Mouse (Mus musculus): Measurements from ENCODE around the gene Tmigd1.

Gene Tmigd1

DNA sequence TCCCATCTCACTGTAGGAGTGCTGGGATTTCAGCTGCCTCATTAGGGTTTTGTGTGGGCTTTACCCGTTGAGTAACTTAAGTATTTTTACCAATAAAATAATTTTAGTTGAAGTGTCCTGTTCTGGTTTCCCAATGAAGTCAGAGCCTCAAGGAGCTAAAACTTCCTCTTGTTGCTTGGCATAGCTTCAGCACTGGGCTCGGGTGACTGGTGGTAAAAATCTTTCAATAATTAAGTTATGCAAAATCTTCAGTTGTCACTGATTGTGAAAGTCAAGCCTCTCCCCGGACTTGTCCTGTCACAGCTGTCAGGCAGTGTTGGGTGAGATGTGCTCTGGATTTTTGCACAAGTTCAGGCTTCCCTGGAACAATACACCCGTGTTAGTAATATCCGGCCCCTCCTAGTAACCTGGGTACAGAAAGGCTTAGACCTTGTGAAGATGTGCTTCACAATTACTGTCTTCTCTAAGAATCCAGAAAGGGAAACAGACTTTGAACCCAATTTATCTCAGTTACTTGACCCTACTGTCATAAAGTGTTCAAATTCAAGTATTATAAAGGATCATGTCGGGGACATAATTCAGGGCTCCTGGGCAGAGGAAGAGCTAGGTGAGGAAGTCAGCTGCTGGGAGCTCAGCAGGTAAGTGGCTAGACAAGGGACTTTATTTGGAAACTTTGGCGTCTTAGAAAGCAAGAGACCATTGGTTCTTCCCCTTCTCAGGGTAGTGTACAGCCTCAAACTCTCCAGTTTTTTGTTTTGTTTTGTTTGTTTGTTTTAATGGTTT is at the start of gene Tmigd1:
Gene Tmigd1 (plus strand): TSS at position 581 of the 783 bp plus-strand sequence.
- DNase-seq, result no peak

DNA sequence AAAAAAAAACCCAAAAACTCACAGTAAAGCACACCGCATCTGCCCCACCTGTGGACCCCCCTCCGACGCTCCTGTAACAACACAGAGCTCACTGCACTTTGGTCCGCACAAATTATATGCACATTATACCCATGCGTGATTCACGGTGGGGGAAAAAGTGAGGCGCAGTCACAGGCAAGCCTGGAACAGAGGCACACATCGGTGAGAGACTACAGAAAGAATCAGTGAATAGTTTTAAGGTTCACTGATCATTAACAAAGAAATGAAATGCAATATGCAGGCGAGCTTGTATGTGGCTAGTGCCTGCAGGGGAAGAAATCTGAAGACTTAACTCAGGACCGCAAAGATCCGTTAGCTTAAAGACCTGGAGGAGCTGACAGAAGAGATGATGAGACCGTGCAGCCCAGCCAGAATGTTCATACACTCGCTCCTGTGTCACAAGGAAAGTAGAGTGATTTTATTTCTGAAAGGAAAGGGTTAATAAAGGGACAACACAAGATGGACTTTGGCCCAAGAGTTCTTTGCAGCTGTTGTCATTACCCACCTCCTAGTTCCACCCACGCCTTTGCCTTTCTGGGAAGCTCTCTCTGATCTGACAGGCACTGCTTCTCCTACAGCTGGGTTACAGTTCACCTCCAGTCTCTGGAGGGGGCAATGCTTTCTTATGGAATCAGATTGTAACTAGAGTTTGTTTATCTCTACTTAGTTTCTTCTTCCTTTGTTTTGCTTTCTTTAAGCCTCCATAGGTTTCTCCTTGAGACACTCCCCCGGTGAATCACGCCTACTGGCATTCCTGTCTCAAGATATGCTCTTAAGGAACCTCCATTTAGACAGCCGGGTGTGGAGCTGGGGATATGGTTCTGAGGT is 47.3 kb upstream of the Tmigd1 start:
- DNase-seq, result peak; percentile 40

DNA sequence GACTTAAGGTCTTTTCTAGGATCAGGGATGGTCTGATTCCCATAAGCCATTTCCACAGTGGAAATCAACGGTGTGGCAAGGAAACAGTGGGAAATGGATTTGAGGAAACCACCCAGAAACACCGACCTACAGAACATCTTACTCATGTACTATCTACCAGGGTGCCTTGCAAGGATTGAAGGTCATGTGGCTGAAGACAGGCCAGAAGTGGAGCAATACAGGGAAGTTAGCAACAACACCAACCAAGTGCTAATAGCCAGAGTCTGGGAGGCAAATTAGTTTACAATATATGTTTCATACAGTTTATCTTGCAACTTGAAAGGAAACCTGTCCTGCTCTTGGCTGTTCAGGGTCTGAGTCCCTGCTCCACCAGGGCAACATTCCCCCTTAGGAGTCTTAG is 45.4 kb upstream of the Tmigd1 start:
- DNase-seq, result no peak

DNA sequence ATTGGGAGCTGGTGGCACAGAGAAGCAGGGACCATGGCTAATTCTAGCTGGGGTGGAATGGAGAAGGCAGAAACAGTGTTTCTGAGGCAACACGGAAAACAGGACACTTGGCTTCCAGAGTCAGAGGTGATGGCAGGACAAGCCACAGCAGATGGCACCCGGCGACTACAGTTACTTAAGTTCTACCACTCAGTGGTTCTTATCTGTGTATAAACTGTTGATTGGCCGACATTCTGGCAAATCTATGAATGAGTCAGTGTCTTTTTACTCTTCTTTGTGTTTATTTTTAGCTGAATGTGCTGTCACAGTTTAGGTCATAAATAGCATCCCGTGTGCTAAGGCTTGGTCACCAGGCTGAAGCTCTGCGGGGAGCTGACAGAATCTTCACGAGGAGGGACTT is 44.8 kb upstream of the Tmigd1 start:
- no peak for DNase-seq

DNA sequence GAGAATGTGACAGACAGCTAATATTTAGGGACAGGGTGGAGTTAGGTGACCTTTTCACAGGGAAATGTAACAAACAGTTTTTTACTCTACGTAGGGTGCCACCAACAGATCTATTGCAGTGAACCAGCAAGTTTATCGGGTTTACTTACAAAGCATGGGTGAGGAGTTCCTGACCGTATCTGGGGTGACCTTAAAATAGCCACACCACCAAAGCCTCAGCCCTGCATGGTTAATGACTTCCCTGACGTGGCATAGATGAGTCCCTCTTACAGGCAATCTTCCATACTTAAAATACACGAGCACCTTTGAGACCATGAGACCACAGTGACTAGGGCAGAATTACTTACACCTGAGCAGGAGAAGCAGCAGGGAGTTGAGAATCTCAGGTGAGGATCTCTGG is 43.2 kb upstream of the Tmigd1 start:
- no peak for DNase-seq

DNA sequence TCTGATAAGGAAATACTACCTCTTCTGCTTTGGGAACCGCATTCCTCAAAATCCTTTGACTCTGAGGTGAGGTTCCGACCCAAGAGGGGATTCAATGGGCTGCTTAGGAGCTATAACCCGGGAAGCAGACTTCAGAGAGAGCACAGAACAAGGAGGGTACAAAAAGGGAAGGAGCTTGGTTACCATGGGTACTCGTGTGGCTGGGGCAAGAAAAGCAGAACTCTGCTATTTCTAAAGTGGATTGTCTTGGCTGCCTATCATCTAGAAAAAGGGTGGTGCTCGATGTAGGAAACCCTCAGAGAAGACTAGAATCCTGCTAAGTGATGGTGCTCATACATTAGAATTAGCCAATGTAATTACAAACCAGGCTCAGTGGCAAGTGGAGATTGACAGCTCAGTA is 42.7 kb upstream of the Tmigd1 start:
- DNase-seq, result no peak

DNA sequence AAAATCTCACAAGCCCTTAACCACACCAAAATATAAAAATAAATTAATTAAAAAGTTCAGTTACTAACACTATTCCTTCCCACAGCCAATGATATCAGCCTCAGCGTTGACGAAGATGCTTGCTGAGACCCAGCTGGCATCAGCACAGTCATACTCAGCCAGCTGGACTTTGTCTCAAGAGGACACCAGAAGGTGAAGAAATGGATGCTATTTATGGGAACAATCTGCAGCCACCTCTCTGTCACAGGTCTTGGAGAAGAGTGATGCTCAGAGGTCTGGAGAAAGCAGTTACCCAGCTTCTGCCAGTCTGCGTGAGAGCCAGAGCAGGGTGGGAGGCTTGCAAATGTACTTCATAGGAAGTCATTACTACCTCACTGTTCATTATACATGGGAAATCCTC is 40.8 kb upstream of the Tmigd1 start:
- DNase-seq, result no peak

DNA sequence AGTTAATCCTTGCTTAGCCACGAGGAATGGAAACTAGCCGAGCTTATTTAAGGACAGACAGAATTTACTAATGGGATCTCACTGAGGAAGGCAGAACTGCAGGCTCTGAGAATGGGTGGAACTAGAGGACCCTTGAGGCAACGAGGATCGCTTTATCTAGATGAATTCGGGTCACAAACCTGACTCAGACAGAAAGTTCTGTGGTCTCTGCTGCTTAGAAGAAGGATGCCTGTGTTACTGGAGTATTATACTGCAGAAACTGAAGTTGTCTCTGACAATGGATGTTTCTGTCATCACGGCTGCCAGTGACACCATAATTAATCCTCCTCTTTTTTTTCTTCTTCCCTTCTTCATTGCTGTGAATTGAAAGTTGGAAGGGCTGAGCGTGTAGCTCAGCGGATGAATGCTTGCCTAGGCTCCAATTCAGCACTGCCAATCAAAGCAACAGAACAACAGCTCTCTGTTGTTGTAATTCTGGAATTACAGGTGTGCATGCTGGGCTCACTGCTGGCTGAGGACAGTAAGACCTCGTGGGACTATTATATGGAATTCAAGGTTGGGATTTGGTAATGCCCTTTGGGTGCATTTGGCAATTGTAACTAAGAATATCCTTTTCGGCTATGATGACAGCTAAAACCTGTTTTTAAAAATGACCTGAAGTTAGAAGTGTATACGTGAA is 29.3 kb upstream of the Tmigd1 start:
- no peak for DNase-seq

DNA sequence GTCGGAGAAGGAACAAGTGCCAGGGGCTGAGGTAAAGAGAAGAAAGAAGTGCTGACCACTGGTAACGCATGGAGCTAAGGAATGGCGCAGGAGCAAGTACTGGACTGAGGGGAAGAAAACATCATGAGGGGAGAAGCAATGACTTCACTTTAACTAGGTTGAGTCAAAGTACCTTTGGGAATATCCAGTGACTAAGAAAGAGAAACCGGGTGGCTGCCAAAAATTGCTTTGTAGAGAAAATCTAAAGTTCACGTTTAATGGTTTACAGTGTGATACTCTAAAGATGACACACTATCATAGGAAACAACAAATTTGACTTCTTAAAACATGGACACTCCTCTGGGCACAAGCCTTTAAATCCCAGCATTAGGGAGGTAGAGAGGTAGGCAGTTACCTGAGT is 28.1 kb upstream of the Tmigd1 start:
- no peak for DNase-seq

DNA sequence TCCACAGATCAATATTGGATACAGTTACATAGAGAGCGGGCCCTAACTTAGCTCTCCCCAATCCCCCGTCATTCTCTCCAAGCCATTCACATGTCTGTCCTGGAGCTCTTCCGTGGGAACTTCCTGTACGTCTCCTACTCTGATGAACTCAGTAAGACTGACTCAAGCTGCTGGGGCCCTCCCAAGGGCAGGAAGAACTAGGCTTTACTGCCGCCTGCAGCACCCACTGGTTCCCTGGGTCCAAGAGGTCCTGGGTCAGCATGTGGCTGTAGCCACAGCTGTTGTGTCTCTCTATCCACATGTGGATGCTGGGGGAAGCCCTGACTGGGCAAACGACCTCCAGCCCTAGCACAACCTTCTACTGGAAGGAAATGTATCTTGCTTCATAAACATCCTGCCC is 27.2 kb upstream of the Tmigd1 start:
- no peak for DNase-seq

DNA sequence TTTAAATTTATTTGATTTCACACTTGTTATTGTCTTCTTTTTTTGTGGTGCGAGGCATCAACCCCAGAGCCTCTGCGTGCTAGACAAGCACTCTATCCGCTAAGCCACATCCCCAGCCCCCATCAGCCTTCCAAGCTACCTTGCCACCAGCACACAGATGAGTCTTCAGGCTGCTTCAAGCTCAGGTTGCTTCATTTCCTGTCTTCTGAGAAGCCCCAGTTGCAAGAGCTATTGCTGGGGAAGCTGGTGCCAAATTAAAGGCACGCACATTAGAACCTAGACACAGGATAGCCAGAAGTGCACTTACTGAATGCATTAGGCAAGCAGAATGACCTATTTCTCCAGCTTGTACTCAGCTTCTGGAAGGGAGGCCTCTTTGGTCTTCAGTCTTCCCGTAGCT is 22.1 kb upstream of the Tmigd1 start:
- no peak for DNase-seq

DNA sequence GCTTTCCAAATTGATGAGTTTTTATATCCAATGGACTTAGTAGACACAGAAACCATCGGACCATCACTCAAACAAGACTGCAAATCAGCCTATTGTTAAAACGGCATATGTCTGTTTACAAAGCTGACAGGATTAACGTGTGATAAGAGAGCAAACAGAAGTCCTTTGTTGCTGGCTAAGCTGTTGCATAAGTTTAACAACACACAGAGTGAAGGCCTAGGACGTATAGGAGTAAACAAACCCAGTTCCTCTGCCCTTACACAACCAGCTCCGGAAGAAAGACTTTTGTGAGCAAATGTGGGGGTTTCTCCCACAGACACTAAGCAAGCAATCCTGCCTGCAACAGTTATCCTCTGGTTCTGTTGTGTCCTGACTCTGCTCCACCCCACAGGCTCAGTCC is 17.5 kb upstream of the Tmigd1 start:
- no peak for DNase-seq

DNA sequence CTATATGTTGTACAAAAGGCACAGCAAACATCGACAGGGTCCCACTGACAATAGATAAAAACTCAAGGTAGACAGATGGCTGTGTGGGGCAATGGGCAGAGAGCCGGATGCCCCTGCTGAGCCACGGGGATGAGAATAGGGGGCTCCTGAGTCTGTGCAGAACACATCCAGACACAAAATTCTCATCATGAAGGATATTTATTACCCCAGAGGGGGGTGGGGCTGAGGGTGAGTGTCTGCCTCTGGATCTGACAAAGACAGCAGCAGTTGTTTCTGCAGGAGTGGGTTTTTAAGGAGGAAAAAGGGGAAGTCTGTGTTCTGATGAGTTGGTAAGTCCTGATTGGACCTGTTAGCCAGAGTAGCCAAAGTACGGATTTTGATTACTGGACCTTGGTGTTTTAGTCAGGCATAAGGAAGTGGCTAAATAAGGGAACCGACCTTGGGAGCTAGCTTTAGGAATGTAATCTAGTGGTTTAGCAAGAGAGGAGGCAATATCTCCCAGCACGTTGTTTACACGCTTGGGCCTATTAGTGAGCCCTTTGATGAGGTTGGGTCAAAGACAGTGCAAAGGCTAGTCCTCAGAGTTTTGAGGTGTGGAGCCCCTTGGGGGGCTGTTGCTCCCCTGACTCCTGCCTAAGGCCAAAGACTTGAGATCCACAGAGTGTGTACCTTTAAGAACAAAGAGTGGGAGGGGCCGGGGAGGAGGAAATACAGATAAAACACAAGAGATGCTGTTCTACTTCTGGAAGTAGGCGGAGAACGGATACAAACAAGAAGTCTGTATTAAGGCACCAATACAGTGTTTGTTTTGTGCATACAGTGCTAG is 12.4 kb upstream of the Tmigd1 start:
- peak; percentile 59 for DNase-seq

DNA sequence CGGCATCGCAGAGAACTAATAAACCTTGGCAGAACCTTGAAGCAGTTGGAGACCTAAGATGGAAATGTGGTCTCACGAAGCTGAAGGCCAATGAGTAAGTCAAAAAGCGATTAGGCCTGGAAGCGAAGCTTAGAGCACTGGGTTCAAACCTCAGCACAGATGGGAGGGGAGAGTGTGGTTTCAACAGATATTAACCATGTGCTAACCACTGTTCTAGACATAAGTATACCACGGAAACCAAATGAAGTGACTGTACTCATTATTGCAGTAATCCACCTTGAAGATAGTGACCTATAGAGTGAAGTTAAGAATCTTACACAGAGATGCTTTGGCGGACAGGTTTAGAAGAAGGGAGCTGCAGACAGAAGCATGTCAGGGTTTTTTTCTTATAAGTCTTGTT is 10.8 kb upstream of the Tmigd1 start:
- no peak for DNase-seq

DNA sequence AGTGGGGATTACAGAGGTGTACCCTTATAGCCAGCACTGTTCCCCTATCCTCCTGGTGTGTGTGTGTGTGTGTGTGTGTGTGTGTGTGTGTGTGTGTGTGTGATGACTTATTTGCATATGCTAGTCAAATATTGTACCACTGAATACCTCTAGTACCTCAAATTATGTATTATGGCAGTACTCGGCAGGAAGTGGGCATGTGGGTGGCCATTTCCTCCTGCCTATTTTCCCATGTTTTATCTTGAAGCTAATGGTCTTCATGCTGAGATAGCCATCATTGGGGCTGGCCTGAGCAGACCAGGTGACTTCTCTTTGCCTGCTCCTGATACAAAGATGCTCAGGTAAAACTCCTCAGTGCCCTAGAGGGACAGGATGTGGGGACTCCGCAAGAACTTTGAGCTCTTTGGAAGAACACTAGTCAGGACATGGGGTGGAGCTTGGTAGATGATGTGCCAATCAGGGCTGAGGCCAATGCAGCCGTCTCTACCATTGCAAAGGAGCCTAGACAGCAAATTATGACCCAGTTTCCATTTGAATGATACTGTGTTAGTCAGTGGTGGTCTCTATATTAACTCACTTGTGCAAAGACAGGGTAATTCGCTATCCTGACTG is 10.1 kb upstream of the Tmigd1 start:
- DNase-seq, result no peak

DNA sequence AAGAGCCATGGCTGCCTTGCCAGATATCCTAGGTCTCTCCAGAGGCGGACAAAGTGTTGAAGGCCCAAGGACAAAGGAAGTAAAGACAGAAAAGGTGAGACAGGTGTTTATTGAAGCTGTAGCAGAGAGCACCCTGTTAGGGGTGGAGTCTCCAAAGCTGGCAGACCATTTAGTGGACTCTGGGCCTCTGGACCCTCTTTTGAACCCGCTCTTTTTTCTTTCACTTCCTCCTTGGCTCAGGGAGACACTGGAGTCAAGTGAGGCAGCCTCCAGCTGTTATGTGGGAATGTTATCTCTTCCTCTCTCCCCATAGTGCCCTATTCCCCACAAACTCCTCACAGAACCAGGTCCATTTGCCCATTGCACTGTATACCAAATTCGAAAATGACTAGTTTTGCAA is 9.0 kb upstream of the Tmigd1 start:
- DNase-seq, result no peak

DNA sequence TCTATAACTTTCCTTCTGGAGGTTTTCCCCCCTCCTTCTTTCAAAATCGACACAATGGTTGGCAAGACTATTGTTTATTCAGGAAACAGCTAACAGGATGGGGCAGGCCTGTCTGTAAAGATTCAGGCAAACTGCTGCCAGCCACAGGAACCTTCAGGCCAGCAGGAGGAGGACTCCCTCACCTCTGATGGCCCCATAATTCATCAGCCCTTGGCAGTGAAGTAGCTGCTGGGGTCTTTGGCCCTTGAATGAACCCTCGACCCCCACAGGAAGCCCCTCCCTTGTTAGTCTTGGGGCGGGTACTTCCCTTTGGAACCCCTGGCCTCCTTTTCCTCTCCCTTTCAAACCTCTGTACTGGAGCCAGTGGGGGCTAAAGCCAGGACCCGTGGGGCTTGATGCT is 8.4 kb upstream of the Tmigd1 start:
- DNase-seq, result peak; percentile 79

DNA sequence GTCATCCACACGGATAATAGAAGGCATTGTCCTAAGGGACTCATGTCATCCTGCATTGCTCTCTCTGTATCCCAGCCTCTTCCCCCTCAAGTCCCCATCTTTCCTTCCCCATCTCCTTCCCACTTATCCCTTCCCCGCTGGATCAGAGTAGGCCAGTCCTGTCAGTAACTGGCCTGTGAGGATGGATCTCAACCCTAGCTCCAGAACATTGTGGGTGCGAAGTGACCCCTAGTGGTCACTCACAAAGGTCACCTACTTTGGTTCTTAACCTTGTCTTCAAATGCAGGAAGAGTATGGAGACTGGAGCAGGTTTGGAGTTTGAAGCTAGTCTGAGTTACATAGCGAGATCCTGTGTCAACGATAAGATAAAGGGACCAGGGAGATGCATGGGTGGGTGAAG is 7.7 kb upstream of the Tmigd1 start:
- peak; percentile 57 for DNase-seq

DNA sequence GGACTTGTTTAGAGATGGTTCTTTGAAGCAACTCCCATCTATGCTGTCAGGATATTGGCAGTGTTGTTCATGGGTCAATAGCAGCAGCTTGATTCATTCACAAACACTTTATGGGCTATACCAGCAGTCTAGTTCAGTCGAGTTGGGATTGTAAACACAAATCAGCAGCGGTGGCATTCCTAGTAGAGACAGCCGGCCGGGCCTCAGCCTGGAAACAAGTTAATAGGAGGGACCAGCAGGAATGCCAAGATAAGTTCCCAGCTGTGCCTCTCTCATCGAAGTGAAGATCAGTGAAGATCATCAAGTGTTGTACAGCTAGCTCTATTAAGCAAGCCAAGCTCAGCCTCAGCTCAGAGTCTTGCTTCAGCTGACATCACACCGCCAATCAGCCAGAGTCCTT is 5.6 kb upstream of the Tmigd1 start:
- DNase-seq, result no peak

DNA sequence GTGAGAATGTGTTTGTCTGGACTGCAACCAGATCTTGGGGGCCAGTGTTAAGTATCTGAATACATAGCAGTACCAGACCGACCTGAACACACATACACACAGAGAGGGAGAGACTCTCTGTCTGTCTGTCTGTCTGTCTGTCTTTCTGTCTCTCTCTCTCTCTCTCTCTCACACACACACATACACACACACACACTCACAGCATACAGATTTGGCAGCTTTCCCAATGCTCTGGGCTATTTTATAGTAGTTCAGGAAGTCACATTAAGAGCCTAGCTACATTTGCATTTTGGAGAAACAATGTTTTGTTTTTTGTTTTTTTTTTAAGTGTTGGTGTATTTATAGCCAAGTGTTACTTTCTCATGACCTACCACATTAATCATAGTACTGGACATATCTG is 4.8 kb upstream of the Tmigd1 start:
- no peak for DNase-seq

DNA sequence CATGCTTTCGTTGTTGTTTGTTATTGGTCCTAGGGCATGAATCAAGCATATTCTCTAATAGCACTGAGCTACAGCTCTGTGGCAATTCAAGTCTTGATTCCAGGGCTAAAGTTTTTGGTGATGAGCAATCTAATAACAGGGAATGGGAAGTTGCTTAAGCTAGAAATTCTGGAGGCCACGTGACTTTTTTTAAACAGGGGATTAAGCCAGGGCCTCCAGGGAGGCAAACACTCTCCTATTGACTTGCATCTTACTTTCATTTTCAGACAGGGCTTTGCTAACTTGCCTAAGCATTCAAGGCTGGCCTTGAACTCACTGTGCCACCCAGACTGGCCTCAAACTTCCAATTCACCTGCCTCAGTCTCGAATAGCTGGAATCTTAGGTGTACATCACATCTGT is 4.1 kb upstream of the Tmigd1 start:
- DNase-seq, result no peak

DNA sequence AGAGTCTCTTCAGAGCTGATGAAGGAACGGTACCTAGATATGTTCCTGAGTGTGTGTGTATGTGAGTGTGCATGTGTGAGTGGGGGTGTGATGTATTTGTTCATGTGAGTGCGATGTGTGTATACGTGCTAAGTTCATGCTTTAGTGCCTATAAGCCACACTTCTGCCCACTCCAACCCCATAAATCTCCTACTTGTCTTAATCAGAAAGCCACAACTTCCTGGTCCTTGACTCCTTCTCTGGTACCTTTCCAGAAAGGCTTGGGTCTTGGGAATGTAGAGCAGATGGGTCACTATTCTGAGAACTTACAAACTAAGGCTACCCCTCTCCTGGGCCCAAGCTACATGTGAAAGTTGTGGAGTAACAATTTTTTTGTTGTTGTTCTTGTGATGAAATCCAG is 3.2 kb upstream of the Tmigd1 start:
- DNase-seq, result no peak

Measured in kidney, adult 11 months (tissue).